Mouse (Mus musculus): ENCODE data around the gene Spata46.

Gene Spata46

GRCm38 (mm10) chr1:170343081-170343480, 34.5 kb downstream of the Spata46 start:
- DNase-seq (ENCODE audit: low spot score in 2 of 2): no peak

- DNase-seq (ENCODE audit: low spot score in 2 of 2): no peak
These were observed 35.3 kb downstream of the Spata46 start for GRCm38 (mm10) chr1:170343906-170344305.

GRCm38 (mm10) chr1:170346266-170346665, 37.7 kb downstream of the Spata46 start:
- DNase-seq (ENCODE audit: low spot score in 2 of 2): no peak

GRCm38 (mm10) chr1:170351080-170351479, 42.5 kb downstream of the Spata46 start:
- no peak for DNase-seq (ENCODE audit: low spot score in 2 of 2)

- DNase-seq (ENCODE audit: low spot score in 2 of 2): no peak
These were observed 44.7 kb downstream of the Spata46 start for GRCm38 (mm10) chr1:170353335-170353734.

GRCm38 (mm10) chr1:170360183-170360915, 51.7 kb downstream of the Spata46 start:
- no peak for DNase-seq (ENCODE audit: low spot score in 2 of 2)
